Mouse (Mus musculus): ENCODE data around the gene Col6a6. TPM values are rescaled to one million over a fixed set of nuclear protein-coding genes. Genes with fewer than 3 reads are reported as not detected.

Gene Col6a6
- total and polyA plus RNA-seq, 3 experiments = 1.5 to 3.5 (median 2.5) TPM

DNA sequence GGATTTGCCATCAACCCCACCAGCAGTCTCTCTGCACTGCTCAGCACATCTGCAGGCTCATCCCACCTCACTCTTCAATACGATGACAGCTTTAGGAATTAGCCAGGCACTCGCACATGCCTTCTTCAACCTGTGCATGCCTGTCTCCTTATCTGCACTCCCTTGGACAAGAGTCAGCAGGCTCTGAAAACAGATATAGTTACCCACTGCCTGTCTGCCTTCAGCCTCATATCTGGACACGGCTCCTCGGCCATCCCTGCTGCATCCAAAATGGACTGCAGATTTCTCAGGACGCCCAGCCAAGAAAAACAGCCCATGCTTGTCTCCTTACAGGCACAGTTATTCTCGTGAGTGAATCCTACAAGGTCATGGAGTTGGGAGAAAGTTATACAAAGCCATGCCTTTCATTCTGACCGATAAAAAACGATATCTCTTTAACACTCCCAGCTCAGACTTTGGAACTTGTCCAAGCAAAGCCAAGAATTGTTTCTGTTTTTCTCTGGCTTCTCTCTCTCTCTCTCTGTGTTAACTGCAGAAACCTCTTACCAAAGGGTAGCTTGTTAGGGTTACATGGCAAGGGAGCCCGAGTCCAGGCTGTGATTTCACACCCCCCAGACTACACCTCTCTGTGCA lies 130.1 kb downstream of the Col6a6 start:
- peak; percentile 42 to 61 for DNase-seq
- Histone ChIP-seq H3K4me3 (no peak overlapping the region), H3K27me3 (ENCODE audit: control insufficient read depth, insufficient read depth, low read length) (no peaks in the 10 kb centered on the region), H3K27ac (no peak overlapping the region; the same call in 1 of the 2 replicates), H3K79me2 (replicated peaks; ENCODE audit: control insufficient read depth, insufficient read depth, low read length) (no peaks in the 10 kb centered on the region), H3K9ac (ENCODE audit: low read depth, low read length) (no peak overlapping the region), H3K36me3 (ENCODE audit: control insufficient read depth, insufficient read depth, low read length) (no peaks in the 10 kb centered on the region), H3K4me1 (ENCODE audit: control insufficient read depth, insufficient read depth, low read length) (no peaks in the 10 kb centered on the region; the same call in 1 of the 2 replicates)
- TF ChIP-seq EP300 (IDR thresholded peaks at IDR 0.05; ENCODE audit: insufficient read depth, low read depth, low read length) (no peak), POLR2A (IDR thresholded peaks at IDR 0.05; ENCODE audit: insufficient read depth, low read depth, low read length) (no peak), CTCF (IDR thresholded peaks at IDR 0.05) (no peak)
- intact Hi-C loops (cut with DNase I) = loop anchor here (10.0 kb wide), 1 partner anchor 417 kb away; no protein-coding TSS in a partner anchor
- 10% methylated on average over 9 of the region's 9 CpGs for WGBS

DNA sequence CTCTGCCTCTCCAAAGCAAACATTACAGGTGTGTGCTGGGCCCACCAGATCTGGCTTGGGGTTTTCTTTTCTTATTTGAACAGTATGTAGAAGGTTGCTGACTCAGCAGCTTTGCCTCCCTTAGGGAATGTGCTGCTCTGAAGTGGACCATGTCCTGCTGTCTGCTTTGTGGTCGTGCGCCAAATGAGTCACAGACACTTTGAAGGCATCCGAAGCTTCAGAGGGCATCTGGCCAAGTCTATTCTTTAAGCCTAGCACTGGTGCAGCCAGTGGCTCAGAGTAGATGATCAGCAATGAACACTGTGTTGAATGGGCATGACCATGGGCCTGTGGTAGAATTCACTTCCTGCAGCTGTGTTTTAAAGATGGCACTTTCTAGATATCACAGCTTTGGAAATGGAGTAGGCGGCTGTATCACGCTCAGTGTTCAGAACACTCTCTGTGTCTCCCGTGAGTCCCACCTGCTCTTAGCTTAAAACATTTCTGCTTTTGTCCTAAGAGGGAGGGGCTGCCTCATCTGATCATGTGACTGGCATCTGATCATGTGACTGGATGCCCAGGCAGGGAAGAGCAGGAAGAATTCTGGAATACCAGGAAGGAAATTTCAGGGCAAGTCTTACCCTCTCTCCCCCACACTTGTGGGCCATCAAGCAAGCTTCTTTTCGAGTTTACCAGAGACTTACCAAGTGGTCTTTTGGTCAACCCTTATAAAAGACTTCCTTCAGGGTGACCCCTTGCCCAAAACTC lies 131.0 kb downstream of the Col6a6 start:
- 59% methylated on average over 7 of the region's 7 CpGs for WGBS
- H3K4me1 ChIP-seq (ENCODE audit: control insufficient read depth, insufficient read depth, low read length) = no peaks in the 10 kb centered on the region; the same call in 1 of the 2 replicates
- intact Hi-C loops (cut with DNase I) = loop anchor here (10.0 kb wide), 1 partner anchor 418 kb away; no protein-coding TSS in a partner anchor

DNA sequence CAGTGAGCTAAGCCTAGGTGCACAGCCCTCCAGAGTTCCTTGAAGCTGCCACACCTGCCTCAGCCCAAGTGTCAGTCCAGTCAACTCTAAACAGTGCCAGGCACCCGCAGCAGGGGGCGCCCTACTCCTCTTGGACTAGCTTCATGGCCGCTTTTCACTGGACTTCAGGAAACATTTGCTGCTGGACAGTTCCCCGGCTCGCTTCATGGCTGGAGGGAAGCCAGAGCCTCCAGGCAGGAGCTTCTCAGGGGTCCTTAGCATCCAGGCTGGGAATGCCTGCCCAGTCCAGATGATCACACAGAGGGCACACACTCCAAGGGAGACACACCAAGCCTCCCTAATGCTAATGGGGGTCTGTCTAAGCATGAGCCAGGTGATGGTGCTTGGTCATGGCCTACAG lies 134.1 kb downstream of the Col6a6 start:
- Histone ChIP-seq H3K4me3 (no peak overlapping the region), H3K4me1 (ENCODE audit: control insufficient read depth, insufficient read depth, low read length) (no peaks in the 10 kb centered on the region; the same call in 1 of the 2 replicates), H3K27ac (no peak overlapping the region), H3K36me3 (ENCODE audit: control insufficient read depth, insufficient read depth, low read length) (no peaks in the 10 kb centered on the region), H3K9ac (ENCODE audit: low read depth, low read length) (no peak overlapping the region), H3K27me3 (ENCODE audit: control insufficient read depth, insufficient read depth, low read length) (no peaks in the 10 kb centered on the region), H3K79me2 (replicated peaks; ENCODE audit: control insufficient read depth, insufficient read depth, low read length) (no peaks in the 10 kb centered on the region)
- intact Hi-C loops (cut with DNase I) = loop anchor here (1.0 to 10.0 kb wide), 4 partner anchors 164 to 421 kb away; no protein-coding TSS in a partner anchor
- 3% methylated on average over 5 of the region's 5 CpGs for WGBS
- TF ChIP-seq CTCF (IDR thresholded peaks at IDR 0.05) = peak; percentile 92
- TF ChIP-seq EP300 (IDR thresholded peaks at IDR 0.05; ENCODE audit: insufficient read depth, low read depth, low read length) = no peak
- TF ChIP-seq POLR2A (IDR thresholded peaks at IDR 0.05; ENCODE audit: insufficient read depth, low read depth, low read length) = no peak
- DNase-seq = peak; percentile 72 to 84

More for the DNA sequence above, 131.0 kb downstream of the Col6a6 start:
- H3K27me3 ChIP-seq (ENCODE audit: control insufficient read depth, insufficient read depth, low read length) = no peaks in the 10 kb centered on the region
- DNase-seq = no peak
- no peaks in the 10 kb centered on the region for H3K36me3 ChIP-seq (ENCODE audit: control insufficient read depth, insufficient read depth, low read length)
- no peak overlapping the region for H3K9ac ChIP-seq (ENCODE audit: low read depth, low read length)
- no peak overlapping the region for H3K4me3 ChIP-seq
- TF ChIP-seq POLR2A (IDR thresholded peaks at IDR 0.05; ENCODE audit: insufficient read depth, low read depth, low read length) = no peak
- no peak for TF ChIP-seq EP300 (IDR thresholded peaks at IDR 0.05; ENCODE audit: insufficient read depth, low read depth, low read length)
- no peak for TF ChIP-seq CTCF (IDR thresholded peaks at IDR 0.05)
- H3K27ac ChIP-seq = no peak overlapping the region; the same call in 1 of the 2 replicates
- H3K79me2 ChIP-seq (replicated peaks; ENCODE audit: control insufficient read depth, insufficient read depth, low read length) = no peaks in the 10 kb centered on the region

DNA sequence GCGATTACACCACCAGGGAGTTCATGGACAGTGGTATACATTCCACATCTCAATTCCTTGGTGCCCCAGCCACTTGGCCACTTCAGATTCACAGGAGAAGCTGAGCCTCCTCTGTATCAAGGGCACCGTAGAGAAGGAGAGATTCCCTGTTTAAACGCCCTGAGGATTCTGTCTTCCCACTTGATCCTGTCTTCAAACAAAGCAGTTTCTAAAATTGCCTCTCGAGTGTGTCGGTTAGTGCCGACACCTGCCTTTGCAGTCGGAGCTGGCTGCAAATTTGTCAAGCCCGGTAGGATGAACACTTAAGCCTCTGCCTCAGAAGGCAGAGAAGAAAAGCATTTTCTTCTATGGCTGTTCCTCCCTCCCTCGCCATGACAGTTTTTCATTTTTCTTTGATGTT lies 134.9 kb downstream of the Col6a6 start:
- Histone ChIP-seq H3K4me3 (no peak overlapping the region), H3K27me3 (ENCODE audit: control insufficient read depth, insufficient read depth, low read length) (no peaks in the 10 kb centered on the region), H3K9ac (ENCODE audit: low read depth, low read length) (no peak overlapping the region), H3K36me3 (ENCODE audit: control insufficient read depth, insufficient read depth, low read length) (no peaks in the 10 kb centered on the region), H3K27ac (no peak overlapping the region), H3K79me2 (replicated peaks; ENCODE audit: control insufficient read depth, insufficient read depth, low read length) (no peaks in the 10 kb centered on the region), H3K4me1 (ENCODE audit: control insufficient read depth, insufficient read depth, low read length) (no peaks in the 10 kb centered on the region)
- TF ChIP-seq POLR2A (IDR thresholded peaks at IDR 0.05; ENCODE audit: insufficient read depth, low read depth, low read length) (no peak), CTCF (IDR thresholded peaks at IDR 0.05) (no peak), EP300 (IDR thresholded peaks at IDR 0.05; ENCODE audit: insufficient read depth, low read depth, low read length) (no peak)
- intact Hi-C loops (cut with DNase I) = loop anchor here (1.0 to 10.0 kb wide), 3 partner anchors 165 to 422 kb away; no protein-coding TSS in a partner anchor
- WGBS = 81% methylated on average over 9 of the region's 9 CpGs
- DNase-seq = no peak

DNA sequence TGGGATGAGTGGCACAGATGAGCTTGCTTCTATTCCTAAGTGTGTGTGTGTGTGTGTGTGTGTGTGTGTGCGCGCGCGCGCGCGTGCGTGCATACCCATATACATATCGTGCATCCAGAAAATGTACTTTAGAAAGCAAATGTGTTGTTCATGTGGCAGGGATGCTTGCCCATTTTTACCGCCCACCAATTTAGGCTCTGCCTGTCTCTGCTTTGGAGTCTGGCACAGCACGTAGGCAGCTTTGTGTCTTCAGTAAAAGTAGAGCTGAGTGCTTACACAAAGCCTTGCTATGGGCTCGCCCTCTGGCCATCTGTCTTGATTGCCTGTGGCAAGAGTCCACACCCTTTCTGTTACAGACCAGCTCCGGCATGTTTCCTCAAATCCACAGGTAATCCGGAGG lies 135.5 kb downstream of the Col6a6 start:
- Histone ChIP-seq H3K9ac (ENCODE audit: low read depth, low read length) (no peak overlapping the region), H3K27ac (no peak overlapping the region), H3K4me3 (no peak overlapping the region), H3K4me1 (ENCODE audit: control insufficient read depth, insufficient read depth, low read length) (no peaks in the 10 kb centered on the region), H3K79me2 (replicated peaks; ENCODE audit: control insufficient read depth, insufficient read depth, low read length) (no peaks in the 10 kb centered on the region), H3K27me3 (ENCODE audit: control insufficient read depth, insufficient read depth, low read length) (no peaks in the 10 kb centered on the region), H3K36me3 (ENCODE audit: control insufficient read depth, insufficient read depth, low read length) (no peaks in the 10 kb centered on the region)
- TF ChIP-seq CTCF (IDR thresholded peaks at IDR 0.05) (no peak), EP300 (IDR thresholded peaks at IDR 0.05; ENCODE audit: insufficient read depth, low read depth, low read length) (no peak), POLR2A (IDR thresholded peaks at IDR 0.05; ENCODE audit: insufficient read depth, low read depth, low read length) (no peak)
- intact Hi-C loops (cut with DNase I) = loop anchor here (2.0 to 10.0 kb wide), 2 partner anchors 296 to 422 kb away; no protein-coding TSS in a partner anchor
- WGBS = 94% methylated on average over 14 of the region's 14 CpGs
- DNase-seq = no peak
